Mouse (Mus musculus): ENCODE measurements around the gene 2310061I04Rik. TPM values are rescaled to one million over a fixed set of nuclear protein-coding genes. Genes with fewer than 3 reads are reported as not detected.
A peak's percentile ranks its signal among the peaks of the same experiment; 100 is the strongest.

2310061I04Rik gene
- polyA plus RNA-seq, 1 experiment from 2014 or later, result 23.2 TPM

- WGBS, result 90% methylated on average over 1 of the region's 1 CpGs
- Histone ChIP-seq H3K9me3 (replicated peaks) (no peaks in the 10 kb centered on the region), H3K36me3 (peaks cover 57% of the 10 kb centered on the region), H3K4me1 (peaks cover 20% of the 10 kb centered on the region), H3K4me3 (peak overlapping the region; percentile 79; the same call in 1 of the 2 replicates), H3K27ac (no peak overlapping the region; the same call in 1 of the 2 replicates), H3K27me3 (ENCODE audit: low read depth, poor library complexity, severe bottlenecking) (no peaks in the 10 kb centered on the region)
- DNase-seq (ENCODE audit: low spot score), result no peak
Measured at GRCm38 (mm10) chr17:35920384-35920783, 23.2 kb upstream of the 2310061I04Rik start.

DNA sequence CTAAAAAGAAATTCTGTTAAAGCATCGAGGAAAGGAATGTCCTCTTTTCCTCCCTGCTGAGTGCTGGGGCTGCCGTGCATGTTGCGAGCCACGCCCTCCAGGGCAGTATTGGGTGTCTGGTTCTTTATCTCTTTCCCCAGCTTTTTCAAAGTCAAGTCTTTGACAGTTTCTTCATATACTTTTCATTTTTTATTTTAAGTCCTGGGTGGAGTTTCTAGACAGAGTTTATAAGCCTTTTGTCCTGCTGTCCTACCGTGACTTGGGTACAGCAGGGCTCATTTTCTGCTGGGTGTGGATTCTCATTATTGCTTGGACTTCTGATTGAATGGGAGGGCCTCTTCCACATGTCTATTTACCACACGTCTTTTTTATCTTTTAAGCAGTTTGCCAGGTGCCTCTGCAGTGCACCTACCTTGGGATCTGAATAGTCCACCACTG, 22.7 kb upstream of the 2310061I04Rik start:
- no peak for DNase-seq (ENCODE audit: low spot score)
- peaks cover 52% of the 10 kb centered on the region for H3K36me3 ChIP-seq
- no peaks in the 10 kb centered on the region for H3K27me3 ChIP-seq (ENCODE audit: low read depth, poor library complexity, severe bottlenecking)
- peaks cover 22% of the 10 kb centered on the region for H3K4me1 ChIP-seq
- H3K9me3 ChIP-seq (replicated peaks), result no peaks in the 10 kb centered on the region
- peak overlapping the region; percentile 96; the same call in 1 of the 2 replicates for H3K27ac ChIP-seq
- H3K4me3 ChIP-seq, result peak overlapping the region; percentile 79
- 77% methylated on average over 6 of the region's 6 CpGs for WGBS

- peaks cover 50% of the 10 kb centered on the region for H3K36me3 ChIP-seq
- H3K4me3 ChIP-seq, result peak overlapping the region; percentile 79
- peaks cover 22% of the 10 kb centered on the region for H3K4me1 ChIP-seq
- H3K27me3 ChIP-seq (ENCODE audit: low read depth, poor library complexity, severe bottlenecking), result no peaks in the 10 kb centered on the region
- H3K9me3 ChIP-seq (replicated peaks), result no peaks in the 10 kb centered on the region
- 20% methylated on average over 7 of the region's 7 CpGs for WGBS
- peak overlapping the region; percentile 96 for H3K27ac ChIP-seq
- peak; percentile 84 for DNase-seq (ENCODE audit: low spot score)
Measured at GRCm38 (mm10) chr17:35919060-35919715, 22.0 kb upstream of the 2310061I04Rik start.

DNA sequence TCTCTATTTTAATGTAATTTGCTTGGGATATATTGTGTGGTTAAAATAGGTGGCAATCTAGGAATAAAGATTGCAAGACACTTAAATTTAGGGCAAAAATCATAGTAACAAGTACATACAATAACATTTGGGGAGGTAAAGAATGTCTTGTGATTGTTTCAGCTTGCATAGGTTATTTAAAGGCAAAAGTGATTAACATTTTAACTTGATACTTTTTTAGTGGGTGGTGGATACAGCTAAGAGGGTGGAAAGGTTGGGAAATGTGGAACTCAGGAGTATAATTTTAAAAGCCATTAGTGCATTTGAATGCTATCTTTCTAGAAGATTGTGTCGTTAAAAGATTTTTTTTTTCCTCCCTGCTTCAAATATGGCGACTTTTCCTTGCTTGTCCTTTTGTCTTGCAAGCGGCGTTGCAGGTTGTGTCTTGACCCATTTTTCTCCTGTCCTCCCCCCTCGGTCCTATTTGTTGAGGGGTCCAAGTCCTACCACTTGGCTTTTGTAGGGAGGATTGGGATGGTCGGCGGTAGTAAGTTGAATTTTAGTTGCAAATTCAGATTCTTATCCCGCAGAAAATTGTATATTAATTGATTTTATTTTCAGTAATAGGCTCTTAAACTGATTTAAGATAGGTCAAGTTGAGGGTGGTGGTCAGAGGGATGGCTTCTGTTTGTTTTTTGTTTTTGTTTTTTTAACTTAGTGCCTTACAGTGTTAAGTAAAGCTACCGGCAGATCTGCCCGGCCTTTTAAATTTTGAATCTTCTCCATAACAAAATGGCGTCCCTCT, 21.2 kb upstream of the 2310061I04Rik start:
- Histone ChIP-seq H3K36me3 (peaks cover 49% of the 10 kb centered on the region), H3K27ac (peak overlapping the region; percentile 96), H3K4me1 (peaks cover 22% of the 10 kb centered on the region), H3K9me3 (replicated peaks) (no peaks in the 10 kb centered on the region), H3K27me3 (ENCODE audit: low read depth, poor library complexity, severe bottlenecking) (no peaks in the 10 kb centered on the region), H3K4me3 (peak overlapping the region; percentile 79)
- WGBS, result under 1% methylated on average over 11 of the region's 11 CpGs
- peak; percentile 60 for DNase-seq (ENCODE audit: low spot score)

DNA sequence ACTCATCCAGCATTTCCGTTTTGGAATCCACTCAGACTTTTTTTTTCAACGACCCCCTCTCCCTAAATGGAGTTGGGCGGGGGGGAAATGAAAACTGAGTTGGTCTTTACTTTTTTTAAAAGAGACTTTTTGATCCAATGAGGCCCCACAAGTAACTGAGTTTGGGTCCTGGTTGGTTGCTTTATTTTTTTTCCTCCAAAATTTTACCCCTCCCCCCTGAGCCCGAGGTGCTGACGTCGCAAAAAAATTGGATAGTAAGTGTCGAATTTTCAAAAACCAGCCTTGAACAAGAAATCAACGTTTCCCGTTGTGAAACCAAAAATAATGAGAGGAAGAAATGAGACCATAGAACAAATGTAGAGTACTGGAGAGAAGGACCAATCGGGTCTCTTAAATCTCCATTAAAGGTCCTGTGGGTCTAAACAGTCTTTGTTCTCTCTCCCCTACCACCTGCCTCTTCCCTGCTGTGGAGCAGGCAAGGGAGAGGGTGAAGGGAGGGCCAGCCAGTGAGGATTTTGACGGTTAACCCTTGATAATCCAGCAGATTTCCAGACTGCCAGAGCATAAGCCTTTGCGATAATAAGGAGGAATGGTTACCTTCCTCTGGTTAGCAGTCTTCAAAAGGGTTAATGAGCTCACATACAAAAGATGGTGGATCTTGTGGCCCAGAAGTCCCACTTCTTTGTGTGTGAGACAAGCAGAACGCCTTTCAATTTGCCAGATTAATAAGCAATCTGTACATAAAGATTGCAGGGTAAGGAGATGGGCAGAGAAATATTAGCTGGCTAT, 20.4 kb upstream of the 2310061I04Rik start:
- Histone ChIP-seq H3K9me3 (replicated peaks) (no peaks in the 10 kb centered on the region), H3K27me3 (ENCODE audit: low read depth, poor library complexity, severe bottlenecking) (no peaks in the 10 kb centered on the region), H3K36me3 (peaks cover 49% of the 10 kb centered on the region), H3K27ac (peak overlapping the region; percentile 96), H3K4me1 (peaks cover 22% of the 10 kb centered on the region), H3K4me3 (peak overlapping the region; percentile 79)
- under 1% methylated on average over 13 of the region's 13 CpGs for WGBS
- peak; percentile 64 for DNase-seq (ENCODE audit: low spot score)

GRCm38 (mm10) chr17:35917143-35917462, 19.9 kb upstream of the 2310061I04Rik start:
- peaks cover 22% of the 10 kb centered on the region for H3K4me1 ChIP-seq
- H3K4me3 ChIP-seq, result peak overlapping the region; percentile 79
- H3K9me3 ChIP-seq (replicated peaks), result no peaks in the 10 kb centered on the region
- peak overlapping the region; percentile 96 for H3K27ac ChIP-seq
- 1% methylated on average over 8 of the region's 8 CpGs for WGBS
- DNase-seq (ENCODE audit: low spot score), result no peak
- H3K27me3 ChIP-seq (ENCODE audit: low read depth, poor library complexity, severe bottlenecking), result no peaks in the 10 kb centered on the region
- peaks cover 49% of the 10 kb centered on the region for H3K36me3 ChIP-seq

DNA sequence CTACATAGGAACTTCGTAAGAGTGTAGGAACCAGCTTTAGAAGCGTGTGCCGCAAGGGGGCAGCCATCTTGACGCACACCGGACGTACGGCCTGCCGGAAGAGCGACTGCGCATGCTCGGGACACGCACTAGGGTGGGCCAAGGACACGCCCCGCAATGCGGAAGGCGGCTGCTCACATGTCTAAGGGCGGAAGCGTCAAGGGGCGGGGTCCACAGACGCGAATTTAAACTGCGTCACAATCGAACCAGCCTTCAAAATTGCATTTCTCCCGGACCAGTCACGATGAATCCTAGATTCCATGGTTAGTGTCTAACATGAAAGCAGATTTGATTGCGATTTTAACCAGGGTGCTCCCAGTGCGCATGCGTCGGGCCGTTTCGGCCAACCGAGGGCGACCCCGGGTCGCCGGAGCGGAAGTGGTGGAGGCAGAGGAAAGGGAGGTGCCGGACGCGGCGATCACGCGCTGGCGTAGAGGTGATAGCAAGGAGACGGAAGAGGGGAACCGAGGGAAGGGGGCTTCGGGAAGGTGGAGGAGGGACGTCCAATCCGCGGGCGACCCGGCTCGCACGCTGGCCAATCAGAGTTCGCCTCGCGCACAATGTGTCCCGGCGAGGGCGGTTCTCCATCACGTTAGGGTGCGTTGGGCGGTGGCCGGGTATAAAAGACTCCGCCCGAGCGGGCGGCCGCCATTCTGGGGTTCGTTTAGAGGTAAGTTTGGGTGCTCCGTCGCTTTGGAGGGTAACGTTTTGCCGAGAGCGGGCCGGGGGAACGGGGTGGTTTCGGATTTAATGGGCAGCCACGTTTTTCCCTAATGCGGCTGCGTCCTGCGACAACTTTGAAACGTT, 19.3 kb upstream of the 2310061I04Rik start, which contains the start of the genes Mrps18b and Ppp1r10:
Gene Mrps18b, minus strand, starts transcription at position 93 of the 846 bp plus-strand sequence.
Gene Ppp1r10, plus strand, starts transcription at position 138 of the 846 bp plus-strand sequence.
- Histone ChIP-seq H3K27ac (peak within 1 kb of the TSS; percentile 96), H3K4me1 (peaks cover 22% of the 10 kb centered on the region), H3K9me3 (replicated peaks) (no peaks in the 10 kb centered on the region), H3K36me3 (peaks cover 55% of the 10 kb centered on the region), H3K4me3 (peak within 1 kb of the TSS; percentile 79), H3K27me3 (ENCODE audit: low read depth, poor library complexity, severe bottlenecking) (no peaks in the 10 kb centered on the region)
- DNase-seq (ENCODE audit: low spot score), result peak; percentile 98
- WGBS, result under 1% methylated on average over 83 of the region's 83 CpGs

GRCm38 (mm10) chr17:35915538-35916296, 18.5 kb upstream of the 2310061I04Rik start:
- 2% methylated on average over 28 of the region's 28 CpGs for WGBS
- no peak for DNase-seq (ENCODE audit: low spot score)
- no peaks in the 10 kb centered on the region for H3K27me3 ChIP-seq (ENCODE audit: low read depth, poor library complexity, severe bottlenecking)
- no peaks in the 10 kb centered on the region for H3K9me3 ChIP-seq (replicated peaks)
- peaks cover 59% of the 10 kb centered on the region for H3K36me3 ChIP-seq
- H3K4me3 ChIP-seq, result peak overlapping the region; percentile 79
- H3K27ac ChIP-seq, result peak overlapping the region; percentile 96
- peaks cover 20% of the 10 kb centered on the region for H3K4me1 ChIP-seq

GRCm38 (mm10) chr17:35914975-35915374, 17.7 kb upstream of the 2310061I04Rik start:
- no peak for DNase-seq (ENCODE audit: low spot score)
- Histone ChIP-seq H3K36me3 (peaks cover 54% of the 10 kb centered on the region), H3K27me3 (ENCODE audit: low read depth, poor library complexity, severe bottlenecking) (no peaks in the 10 kb centered on the region), H3K4me3 (peak overlapping the region; percentile 79), H3K9me3 (replicated peaks) (no peaks in the 10 kb centered on the region), H3K4me1 (peaks cover 16% of the 10 kb centered on the region), H3K27ac (no peak overlapping the region)
- WGBS, result 87% methylated on average over 6 of the region's 6 CpGs

DNA sequence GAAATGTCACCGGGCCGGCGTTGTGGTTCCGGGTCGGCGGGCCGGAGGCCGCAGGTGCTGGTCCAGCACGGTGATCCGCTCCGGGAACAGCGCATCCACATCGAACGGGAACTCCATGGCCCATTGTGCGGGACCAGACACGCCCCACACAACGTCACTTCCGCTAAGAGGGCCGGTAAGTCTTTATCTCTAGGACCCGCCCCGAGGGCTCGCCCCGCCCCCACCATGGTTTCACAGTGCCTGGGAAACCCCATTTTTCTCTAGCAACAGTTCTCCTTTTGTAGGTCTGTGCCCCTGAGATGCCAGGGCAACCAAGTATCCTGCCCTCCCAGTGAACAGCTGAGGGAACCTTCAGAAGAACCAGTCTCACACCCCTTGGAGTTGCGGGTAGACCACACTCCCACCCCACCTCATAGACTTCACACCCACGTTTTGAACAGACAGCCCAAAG, 12.7 kb upstream of the 2310061I04Rik start, which contains the start of gene Atat1:
Gene Atat1, minus strand, starts transcription at position 157 of the 451 bp plus-strand sequence.
- 5% methylated on average over 25 of the region's 25 CpGs for WGBS

DNA sequence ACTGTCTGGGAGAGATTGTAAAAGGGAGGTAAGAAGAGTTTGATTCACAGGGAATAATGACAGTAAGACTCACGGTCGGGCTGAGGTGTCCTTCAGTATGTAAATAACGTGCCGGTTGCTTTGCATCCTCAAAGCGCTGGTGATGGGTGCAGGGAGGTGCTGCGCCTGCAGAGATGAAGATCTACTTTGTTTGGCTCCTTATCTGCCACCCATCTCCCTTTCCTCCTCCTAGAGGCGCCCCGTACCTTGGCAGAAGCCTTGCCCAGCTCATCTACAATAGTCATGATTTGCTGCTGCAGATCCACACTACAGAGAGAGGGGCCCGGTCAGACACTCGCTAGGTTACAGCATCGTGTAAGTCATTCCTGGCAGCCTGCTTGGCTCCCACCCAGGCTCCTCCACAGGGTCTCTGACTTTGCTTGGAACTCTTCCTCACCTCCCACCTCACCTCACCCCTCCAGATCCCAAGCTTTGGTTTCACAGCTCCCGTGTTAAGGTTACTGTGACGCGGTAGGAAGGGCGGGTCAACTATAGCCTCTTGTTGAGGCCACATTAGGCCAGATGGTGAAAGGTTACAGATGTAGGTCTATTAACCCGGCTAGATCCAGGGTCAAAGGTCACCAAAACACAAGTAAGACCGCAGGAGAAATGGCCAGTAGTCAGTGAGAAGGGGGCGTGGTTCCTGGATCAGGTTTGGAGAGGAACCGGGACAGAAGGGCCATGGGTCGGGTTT, 12.1 kb upstream of the 2310061I04Rik start:
- Histone ChIP-seq H3K36me3 (peaks cover 82% of the 10 kb centered on the region), H3K27ac (peak overlapping the region; percentile 91), H3K9me3 (replicated peaks) (no peaks in the 10 kb centered on the region), H3K27me3 (ENCODE audit: low read depth, poor library complexity, severe bottlenecking) (no peaks in the 10 kb centered on the region), H3K4me3 (peak overlapping the region; percentile 81), H3K4me1 (peaks cover 16% of the 10 kb centered on the region)
- no peak for DNase-seq (ENCODE audit: low spot score)
- WGBS, result 29% methylated on average over 20 of the region's 20 CpGs

More for the DNA sequence above, 12.7 kb upstream of the 2310061I04Rik start, which contains the start of gene Atat1:
- Histone ChIP-seq H3K4me3 (peak within 1 kb of the TSS; percentile 81), H3K9me3 (replicated peaks) (no peaks in the 10 kb centered on the region), H3K27ac (peak within 1 kb of the TSS; percentile 91), H3K36me3 (peaks cover 79% of the 10 kb centered on the region), H3K27me3 (ENCODE audit: low read depth, poor library complexity, severe bottlenecking) (no peaks in the 10 kb centered on the region), H3K4me1 (peaks cover 16% of the 10 kb centered on the region)
- DNase-seq (ENCODE audit: low spot score), result peak; percentile 98
